Mouse (Mus musculus) T-helper 2 cell (primary cell): ENCODE measurements at regions not wholly inside any gene's neighbourhood (a gene's known extent, or its start where the extent isn't known, plus 50 kb on each side); places are given as distances from the start of the nearest gene placed in this dataset.

Experiments used
- in situ Hi-C: fragments of 300-600 bp; cut with MboI, MseI; formaldehyde crosslinking; loops from one replicate; pipeline ENCODE4 v1.15.1; 2025; ENCODE audit warnings: high pct_unique_total_duplicates

DNA sequence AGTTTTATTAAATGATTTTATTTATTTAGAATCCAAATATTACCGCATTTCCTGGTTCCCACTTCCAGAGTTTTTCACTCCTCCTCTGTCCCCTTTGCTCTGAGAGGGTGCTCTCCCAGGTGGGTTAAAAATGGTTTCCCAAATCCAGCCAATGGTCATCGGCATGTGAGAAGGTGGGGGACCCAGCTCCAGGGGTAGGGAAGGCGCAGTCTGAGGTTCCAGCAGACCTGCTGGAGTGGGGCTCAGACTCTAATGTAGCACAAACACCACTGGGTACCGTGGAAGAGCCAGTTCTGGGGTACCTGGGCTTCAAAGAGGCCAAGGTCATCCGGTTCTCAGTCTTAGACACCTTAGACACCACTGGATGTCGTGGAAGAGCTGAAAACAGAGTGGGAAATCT is 875.6 kb downstream of the Fscb start:
- in situ Hi-C loops = no loop called here

DNA sequence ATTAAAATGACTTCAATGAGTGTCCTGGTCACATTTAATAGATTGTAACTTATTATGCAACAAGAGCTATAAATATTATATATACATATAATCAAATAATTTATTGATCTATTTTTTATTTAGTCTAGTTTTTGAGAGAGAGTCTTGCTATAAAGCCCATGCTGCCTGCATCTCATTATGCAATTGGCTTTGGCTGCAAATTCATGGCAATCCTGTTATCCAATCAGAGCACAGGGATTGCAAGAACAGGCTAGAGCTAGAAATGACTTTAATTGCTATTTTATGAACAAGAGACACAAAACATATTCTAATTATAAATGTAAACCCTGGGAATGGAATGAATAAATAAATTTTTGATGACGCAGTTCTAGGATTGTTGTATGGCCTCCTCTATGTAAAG is 919.8 kb downstream of the Fscb start:
- in situ Hi-C loops = no loop called here

DNA sequence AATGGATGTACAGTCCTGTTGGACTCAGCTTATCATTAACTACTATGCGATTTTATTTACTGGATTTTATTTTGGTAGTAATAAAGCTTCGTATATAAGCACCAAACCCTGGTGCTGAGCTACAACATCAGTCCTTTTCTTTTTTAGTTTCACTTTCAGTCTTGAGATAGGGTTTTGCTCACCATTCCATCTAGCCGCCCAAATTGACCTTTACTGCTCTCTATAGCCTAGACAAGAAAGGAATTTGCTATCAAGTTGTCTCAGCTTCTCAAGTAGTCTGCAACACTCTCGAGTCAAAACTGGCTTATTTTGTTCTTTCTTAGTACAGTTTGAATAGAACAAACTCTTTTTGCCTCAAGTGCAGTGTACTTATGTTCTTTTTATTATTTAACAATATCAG is 921.7 kb downstream of the Fscb start:
- in situ Hi-C loops = no loop called here

DNA sequence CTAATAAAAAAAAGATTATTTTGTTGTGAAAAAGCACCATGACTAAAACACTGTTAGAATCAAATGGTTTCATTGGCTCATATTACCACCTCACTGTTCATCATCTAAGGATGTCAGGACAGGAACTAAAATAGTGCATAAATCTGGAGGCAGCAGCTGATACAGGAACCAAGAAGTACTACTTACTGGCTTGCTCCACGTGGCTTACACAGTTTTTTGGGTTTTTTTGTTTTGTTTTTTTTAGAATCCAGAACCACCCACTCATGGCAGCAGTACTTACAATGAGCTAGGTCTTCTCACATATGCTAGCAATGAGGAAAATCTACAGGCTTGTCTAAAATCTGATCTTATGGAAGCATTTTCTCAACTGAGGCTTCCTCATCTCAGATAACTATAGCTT is 940.4 kb downstream of the Fscb start:
- in situ Hi-C loops = no loop called here

DNA sequence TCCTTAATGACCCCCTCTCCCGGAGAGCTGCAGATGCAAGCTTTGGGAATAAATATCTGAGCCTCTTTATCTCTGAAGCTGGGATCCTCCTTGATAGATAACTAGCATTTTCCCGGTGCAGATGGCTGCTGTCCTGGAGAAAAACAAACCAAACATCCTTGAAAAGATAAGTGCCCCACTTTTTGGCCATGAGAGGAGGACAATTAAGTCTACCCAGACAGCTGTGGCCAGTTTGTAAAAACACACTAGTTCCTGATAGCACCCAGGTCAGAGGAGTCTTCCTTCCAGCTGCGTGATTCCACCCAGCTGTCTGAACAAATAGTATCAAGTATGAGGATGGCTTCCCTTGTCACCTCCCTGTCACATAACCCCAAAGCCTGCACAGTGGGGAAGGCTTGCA is 970.7 kb downstream of the Fscb start:
- in situ Hi-C loops = no loop called here

DNA sequence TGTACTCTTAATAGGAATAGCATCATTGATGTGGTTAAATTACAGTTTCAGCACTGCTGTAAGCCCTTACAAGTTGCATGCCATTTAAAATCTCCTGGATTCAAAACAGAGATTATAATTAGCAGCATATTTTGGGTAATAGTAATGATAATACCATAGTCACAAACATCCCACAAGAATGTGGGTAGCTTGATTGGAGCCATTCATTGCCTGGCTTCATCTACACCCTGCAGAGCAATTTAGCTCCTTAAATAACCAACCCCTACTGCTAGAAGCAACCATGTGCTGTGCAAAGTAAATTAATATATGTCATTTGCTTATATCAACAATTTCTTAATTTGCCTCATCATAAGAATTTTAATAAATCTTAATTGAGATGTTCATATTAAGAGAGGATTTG is 984.1 kb downstream of the Fscb start:
- in situ Hi-C loops = loop anchor here (25.0 kb wide), 1 partner anchor 1203 kb away; no protein-coding TSS in a partner anchor

DNA sequence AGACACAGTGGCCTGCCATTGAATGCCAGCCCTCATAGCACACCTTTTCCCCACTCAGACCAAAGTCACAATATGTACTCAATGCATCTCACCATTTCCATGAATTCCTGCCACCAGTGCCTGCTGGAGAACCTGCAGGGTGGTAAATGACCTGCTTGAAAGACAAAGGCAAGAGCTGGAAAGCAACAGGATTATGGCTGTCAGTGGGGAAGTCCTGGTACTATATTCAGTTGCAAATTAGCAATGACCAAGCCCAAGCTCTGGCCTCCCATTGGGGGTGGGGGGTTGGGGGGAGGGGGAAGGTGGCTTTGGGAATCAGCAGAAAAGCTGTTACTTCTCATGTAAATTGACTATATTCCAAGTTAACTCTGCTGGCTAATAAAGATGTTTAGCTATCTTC is 990.4 kb downstream of the Fscb start:
- in situ Hi-C loops = loop anchor here (25.0 kb wide), 1 partner anchor 1197 kb away; no protein-coding TSS in a partner anchor

DNA sequence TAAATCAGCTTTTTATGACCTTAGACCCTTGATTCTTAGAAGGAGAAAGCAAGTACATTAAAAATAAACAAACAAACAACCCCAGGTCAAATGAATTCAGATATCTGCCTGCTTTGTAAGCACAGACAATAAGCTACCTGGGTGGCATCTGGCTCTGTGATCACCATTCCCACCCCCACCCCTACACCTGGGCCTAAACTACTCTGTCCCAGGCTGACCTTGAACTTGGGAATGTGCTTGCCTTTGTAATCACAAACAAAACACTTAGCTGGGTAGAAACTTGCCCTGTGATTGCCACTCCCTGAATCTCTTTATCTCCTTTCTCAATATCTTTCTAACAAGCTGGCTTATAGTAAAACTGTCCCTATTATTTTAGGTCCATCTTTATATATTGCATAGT is 1005.6 kb downstream of the Fscb start:
- in situ Hi-C loops = no loop called here
